8 mouse cellular contexts compared by ENCODE assay signal in the genomic region with DNA sequence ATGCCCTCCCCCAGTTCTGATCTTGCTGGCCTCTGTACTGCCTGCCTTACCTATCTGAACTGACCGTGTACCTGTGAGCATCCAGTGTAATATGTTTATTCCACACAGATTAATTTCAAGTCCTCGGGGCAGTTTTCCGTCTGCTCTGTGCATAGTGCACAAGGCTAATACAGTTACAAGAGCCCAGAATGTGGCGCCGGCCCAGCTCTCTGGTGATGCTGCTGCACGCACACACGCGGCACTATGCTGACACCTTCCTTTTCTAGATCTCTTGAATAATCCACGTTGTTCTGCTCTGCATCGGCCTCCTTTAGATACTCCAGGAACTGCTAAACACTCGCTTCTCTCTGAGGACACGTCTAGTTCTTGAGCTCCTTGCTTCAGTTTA. TPM values are rescaled to one million over a fixed set of nuclear protein-coding genes. Genes with fewer than 3 reads are reported as not detected.
A peak's percentile ranks its signal among the peaks of the same experiment; 100 is the strongest.
DNase-seq lines count a peak whose midpoint lies in the region; ATAC-seq and TF ChIP-seq lines count a peak whose summit lies in the region.

No protein-coding gene starts in this region.

- H3K27me3 ChIP-seq in forebrain, embryonic 10.5 days (ENCODE audit: poor library complexity, severe bottlenecking): peaks cover 56% of the 10 kb centered on the region
- no peaks in the 10 kb centered on the region for H3K27me3 ChIP-seq in forebrain, embryonic 11.5 days (ENCODE audit: control insufficient read depth, insufficient read depth, low read length)
- no peaks in the 10 kb centered on the region for H3K27me3 ChIP-seq in lung, postnatal 0 days (replicated peaks; ENCODE audit: insufficient read depth, low read length)
- no peaks in the 10 kb centered on the region for H3K27me3 ChIP-seq in intestine, embryonic 16.5 days (replicated peaks; ENCODE audit: control insufficient read depth, insufficient read depth, low read length)
- peaks cover 9% of the 10 kb centered on the region for H3K27me3 ChIP-seq in neural tube, embryonic 13.5 days

- DNase-seq in forebrain, embryonic 10.5 days (ENCODE audit: extremely low spot score, low spot score): no peak
- DNase-seq in forebrain, embryonic 11.5 days (ENCODE audit: low spot score): no peak
- DNase-seq in lung, postnatal 0 days (ENCODE audit: low spot score): peak; percentile 4
- no peak for DNase-seq in lung, adult 2 months
- DNase-seq in gastrocnemius, postnatal 10 days: no peak
- no peak for DNase-seq in kidney, postnatal 25 days

- WGBS in forebrain, embryonic 10.5 days: 54% methylated on average over 12 of the region's 12 CpGs
- WGBS in forebrain, embryonic 11.5 days: 51% methylated on average over 12 of the region's 12 CpGs
- 45% methylated on average over 12 of the region's 12 CpGs for WGBS in lung, postnatal 0 days
- WGBS in lung, adult 2 months: 29% methylated on average over 12 of the region's 12 CpGs
- WGBS in intestine, embryonic 16.5 days: 42% methylated on average over 12 of the region's 12 CpGs
- 54% methylated on average over 12 of the region's 12 CpGs for WGBS in neural tube, embryonic 13.5 days

- H3K4me1 ChIP-seq in forebrain, embryonic 10.5 days: peaks cover 39% of the 10 kb centered on the region
- H3K4me1 ChIP-seq in forebrain, embryonic 11.5 days (replicated peaks; ENCODE audit: control insufficient read depth, insufficient read depth, low read length): 0 out of 2 replicates have a peak, but pooled peaks cover 3% of the 10 kb centered on the region
- no peaks in the 10 kb centered on the region for H3K4me1 ChIP-seq in lung, postnatal 0 days (ENCODE audit: insufficient read depth, low read depth, low read length)
- no peaks in the 10 kb centered on the region for H3K4me1 ChIP-seq in lung, adult 2 months (ENCODE audit: control insufficient read depth, insufficient read depth, low read length)
- H3K4me1 ChIP-seq in intestine, embryonic 16.5 days (ENCODE audit: control insufficient read depth, insufficient read depth, low read length): peaks cover 11% of the 10 kb centered on the region
- peaks cover 23% of the 10 kb centered on the region for H3K4me1 ChIP-seq in neural tube, embryonic 13.5 days (replicated peaks)

- H3K9ac ChIP-seq in forebrain, embryonic 11.5 days (ENCODE audit: low read length): no peak overlapping the region
- no peak overlapping the region for H3K9ac ChIP-seq in lung, postnatal 0 days (replicated peaks; ENCODE audit: low read depth)
- peak overlapping the region; percentile 47; the same call in 1 of the 2 replicates for H3K9ac ChIP-seq in intestine, embryonic 16.5 days (ENCODE audit: low read depth, low read length)
- H3K9ac ChIP-seq in neural tube, embryonic 13.5 days: peak overlapping the region; percentile 17; the same call in 1 of the 2 replicates

- H3K27ac ChIP-seq in forebrain, embryonic 10.5 days: no peak overlapping the region
- no peak overlapping the region for H3K27ac ChIP-seq in forebrain, embryonic 11.5 days (ENCODE audit: low read depth, low read length)
- H3K27ac ChIP-seq in lung, postnatal 0 days (ENCODE audit: low read length): no peak overlapping the region
- no peak overlapping the region for H3K27ac ChIP-seq in intestine, embryonic 16.5 days (ENCODE audit: low read length)
- H3K27ac ChIP-seq in neural tube, embryonic 13.5 days (replicated peaks): no peak overlapping the region

- no peak for TF ChIP-seq CTCF in lung, postnatal 0 days (IDR thresholded peaks at IDR 0.05)
- TF ChIP-seq CTCF in lung, adult 2 months (IDR thresholded peaks at IDR 0.05; ENCODE audit: insufficient read depth, low read length): no peak

- peaks cover 6% of the 10 kb centered on the region; the same call in 1 of the 2 replicates for H3K9me3 ChIP-seq in forebrain, embryonic 10.5 days
- no peaks in the 10 kb centered on the region for H3K9me3 ChIP-seq in forebrain, embryonic 11.5 days (ENCODE audit: control insufficient read depth, low read length)
- no peaks in the 10 kb centered on the region for H3K9me3 ChIP-seq in lung, postnatal 0 days (ENCODE audit: low read length)
- no peaks in the 10 kb centered on the region for H3K9me3 ChIP-seq in intestine, embryonic 16.5 days (ENCODE audit: control insufficient read depth, low read length)
- no peaks in the 10 kb centered on the region for H3K9me3 ChIP-seq in neural tube, embryonic 13.5 days

- no peak for TF ChIP-seq EP300 in lung, postnatal 0 days (IDR thresholded peaks at IDR 0.05)

- ATAC-seq in forebrain, embryonic 11.5 days (replicated peaks; ENCODE audit: low FRiP score): no peak
- ATAC-seq in lung, postnatal 0 days: no peak
- peak; percentile 29; the same call in 1 of the 2 replicates for ATAC-seq in intestine, embryonic 16.5 days
- no peak; the same call in none of the 2 replicates for ATAC-seq in neural tube, embryonic 13.5 days (ENCODE audit: low read depth)

- no peak overlapping the region for H3K4me2 ChIP-seq in forebrain, embryonic 11.5 days (ENCODE audit: low read depth, low read length, severe bottlenecking)
- H3K4me2 ChIP-seq in lung, postnatal 0 days (replicated peaks; ENCODE audit: low read depth, low read length): peak overlapping the region; percentile 45; the same call in 1 of the 2 replicates
- H3K4me2 ChIP-seq in intestine, embryonic 16.5 days (ENCODE audit: low read depth, low read length): peak overlapping the region; percentile 58
- peak overlapping the region; percentile 54 for H3K4me2 ChIP-seq in neural tube, embryonic 13.5 days

- H3K36me3 ChIP-seq in forebrain, embryonic 10.5 days (replicated peaks): no peaks in the 10 kb centered on the region
- no peaks in the 10 kb centered on the region for H3K36me3 ChIP-seq in forebrain, embryonic 11.5 days (ENCODE audit: control insufficient read depth, insufficient read depth, low read length)
- H3K36me3 ChIP-seq in lung, postnatal 0 days (ENCODE audit: insufficient read depth, low read length): no peaks in the 10 kb centered on the region
- no peaks in the 10 kb centered on the region for H3K36me3 ChIP-seq in intestine, embryonic 16.5 days (ENCODE audit: control insufficient read depth, insufficient read depth, low read length)
- H3K36me3 ChIP-seq in neural tube, embryonic 13.5 days: no peaks in the 10 kb centered on the region

- peak overlapping the region; percentile 35; the same call in 1 of the 2 replicates for H3K4me3 ChIP-seq in forebrain, embryonic 10.5 days
- no peak overlapping the region for H3K4me3 ChIP-seq in forebrain, embryonic 11.5 days (ENCODE audit: low read depth, low read length)
- H3K4me3 ChIP-seq in lung, postnatal 0 days (ENCODE audit: low read depth, low read length): 0 out of 2 replicates have a peak overlapping the region, but pooled peaks have one; percentile 18
- H3K4me3 ChIP-seq in lung, adult 2 months (replicated peaks; ENCODE audit: extremely low read depth, low read depth, low read length): no peak overlapping the region
- no peak overlapping the region for H3K4me3 ChIP-seq in intestine, embryonic 16.5 days (ENCODE audit: low read length)
- peak overlapping the region; percentile 24; the same call in 1 of the 2 replicates for H3K4me3 ChIP-seq in neural tube, embryonic 13.5 days

- no peak for TF ChIP-seq POLR2A in lung, adult 2 months (IDR thresholded peaks at IDR 0.05; ENCODE audit: borderline replicate concordance, extremely low read depth, low read depth, low read length)

RNA-seq across cellular contexts. Expression of a gene that starts 55.9 kb away (rescaled TPM):
- 243 and 253 TPM in 2 replicates for polyA plus RNA-seq in forebrain, embryonic 10.5 days (2016; fragmentation: Nextera tagmentation; extraction: Ambion mirVana)
- polyA plus RNA-seq in forebrain, embryonic 11.5 days (2014; fragmentation: Nextera tagmentation; extraction: Ambion mirVana): 275 and 282 TPM in 2 replicates
- polyA plus RNA-seq in lung, postnatal 0 days (2015; fragmentation: Nextera tagmentation; extraction: Ambion mirVana): 61.0 and 67.6 TPM in 2 replicates
- polyA plus RNA-seq in lung, adult 2 months (2012; rRNA removed): 51.7 and 57.9 TPM in 2 replicates
- polyA plus RNA-seq in intestine, embryonic 16.5 days (2015; fragmentation: Nextera tagmentation; extraction: Ambion mirVana): 105 and 110 TPM in 2 replicates
- 144 and 167 TPM in 2 replicates for polyA plus RNA-seq in neural tube, embryonic 13.5 days (2015; fragmentation: Nextera tagmentation; extraction: Ambion mirVana)
- 10 to 100 TPM; 40.1 to 46.3 TPM for total RNA-seq in gastrocnemius, postnatal 10 days (2021)

Comparison
In these comparisons a context has a peak if more than half of its experiments do, and no peak if none do; other contexts are left out.
1. H3K4me3 ChIP-seq: peak in forebrain, embryonic 10.5 days (single experiment), lung, postnatal 0 days (single experiment) and neural tube, embryonic 13.5 days (single experiment); none in forebrain, embryonic 11.5 days (single experiment), lung, adult 2 months (single experiment) and intestine, embryonic 16.5 days (single experiment).
2. H3K9ac ChIP-seq: peak in intestine, embryonic 16.5 days (single experiment) and neural tube, embryonic 13.5 days (single experiment); none in forebrain, embryonic 11.5 days (single experiment) and lung, postnatal 0 days (single experiment).